Mouse (Mus musculus) cortical plate, adult 2 months (tissue): ENCODE data around the gene Zbtb18.

Experiments
- CTCF ChIP-seq: fragments of 200-500 bp; IDR thresholded peaks from 2 replicates; pipeline ENCODE4 v1.5.1; 2011; ENCODE audit warnings: mild to moderate bottlenecking, control low read depth, low read length; ENCODE audit not compliant: insufficient read depth; ENCODE audit errors: extremely low read depth
- POLR2A ChIP-seq: fragments of 200-500 bp; IDR thresholded peaks from 2 replicates; pipeline ENCODE4 v1.6.1; 2011; ENCODE audit warnings: mild to moderate bottlenecking, low read length, control low read depth; ENCODE audit not compliant: insufficient read depth; ENCODE audit errors: extremely low read depth

DNA sequence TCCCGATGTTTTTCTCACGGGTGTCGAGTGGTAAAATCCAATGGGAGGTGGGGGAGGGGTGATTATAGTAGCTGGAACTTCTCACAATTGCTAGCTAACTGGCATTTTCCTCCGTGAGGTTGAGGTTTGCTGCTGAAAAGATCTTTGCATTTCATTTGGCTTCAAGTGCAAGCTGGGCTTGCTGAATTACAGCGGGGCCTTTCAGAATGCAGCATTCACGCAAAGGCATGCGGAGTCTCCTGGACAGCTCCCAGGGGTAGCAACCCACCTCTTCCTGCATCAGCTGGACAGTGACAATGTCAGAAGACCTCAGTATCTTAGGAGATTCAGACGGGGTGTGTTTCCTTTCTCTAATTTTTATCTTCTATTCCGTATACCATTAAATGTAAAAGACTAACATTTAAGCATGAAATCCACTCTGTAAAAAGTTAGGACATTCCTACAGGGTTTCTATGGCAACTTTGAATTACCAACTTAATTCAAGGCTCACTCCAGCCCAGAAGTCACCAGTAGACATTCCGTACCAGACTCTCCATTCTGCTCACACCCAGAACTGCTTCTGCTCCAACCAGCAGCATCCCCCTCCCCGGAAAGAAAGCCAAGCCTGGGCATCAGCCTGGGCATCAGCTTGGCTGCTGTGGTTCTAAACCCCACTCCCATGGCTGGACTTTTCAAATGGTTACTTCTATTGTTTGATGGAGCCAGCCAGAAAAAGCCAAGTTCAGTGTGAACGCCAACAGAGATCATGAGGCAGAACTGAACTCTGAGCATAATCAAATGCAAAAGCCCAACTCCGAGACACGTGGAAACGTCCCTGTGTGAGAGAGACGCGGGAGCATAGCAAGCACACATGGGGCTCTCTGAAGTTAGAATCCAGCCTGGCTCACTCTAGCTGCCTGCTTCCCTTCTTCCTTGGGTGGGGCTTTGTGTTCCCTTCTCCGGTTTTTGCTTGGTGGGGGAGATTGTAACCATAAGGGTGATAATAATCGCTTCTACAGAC lies 30.5 kb upstream of the Zbtb18 start:
- TF ChIP-seq CTCF (no peak), POLR2A (no peak)
